In genomic region chr13:59605221-59605922, GRCm38 (mm10) we compare ENCODE assay signal across 14 mouse cellular contexts.
"Had no signal": no experiment of that assay in that cellular context is flagged by ENCODE, and none has a peak within 500 bp of the region (broad histone marks: within the 10 kb centered on the region; RNA-seq: fewer than 3 reads in every experiment).

No protein-coding gene starts in this region.

- H3K27me3 ChIP-seq: hindbrain, embryonic 15.5 days; limb, embryonic 15.5 days; midbrain, embryonic 15.5 days had no signal

- H3K9me3 ChIP-seq: hindbrain, embryonic 15.5 days; limb, embryonic 15.5 days; midbrain, embryonic 15.5 days had no signal

- H3K27ac ChIP-seq: hindbrain, embryonic 15.5 days; left cerebral cortex, adult 2 months; limb, embryonic 15.5 days; macrophage; midbrain, embryonic 15.5 days had no signal

- DNase-seq: kidney, adult 18-20 months; kidney, postnatal 10 days; lung, embryonic 14.5 days; lung, postnatal 14 days; right cerebral cortex, postnatal 14 days; thymus, adult 2 months; thymus, postnatal 25 days had no signal

- H3K4me2 ChIP-seq: hindbrain, embryonic 15.5 days; limb, embryonic 15.5 days; lung, embryonic 14.5 days; midbrain, embryonic 11.5 days; midbrain, embryonic 15.5 days had no signal

- H3K4me3 ChIP-seq: hindbrain, embryonic 15.5 days; left cerebral cortex, adult 2 months; limb, embryonic 15.5 days; megakaryocyte, embryonic 14.5 days; midbrain, embryonic 15.5 days had no signal

- ATAC-seq: midbrain, embryonic 15.5 days had no signal

- H3K9ac ChIP-seq: hindbrain, embryonic 15.5 days; limb, embryonic 15.5 days; lung, embryonic 14.5 days; midbrain, embryonic 15.5 days had no signal

- H3K4me1 ChIP-seq: hindbrain, embryonic 15.5 days; limb, embryonic 15.5 days; midbrain, embryonic 15.5 days had no signal
